Mouse (Mus musculus) forebrain, postnatal 0 days (tissue): ENCODE data around the gene Hira. TPM values are rescaled to one million over a fixed set of nuclear protein-coding genes. Genes with fewer than 3 reads are reported as not detected.
"Not testable (repeated sequence)": the region's sequence is repeated elsewhere in the genome, so short reads cannot be mapped to it uniquely, and the experiment has no call there.

ENCODE experiments used
- ATAC-seq: fragments of 200-750 bp; cut with Nextera tagmentation; 2 replicates; pipeline ENCODE4 v1.8.0; 2017; ENCODE audit warnings: mild to moderate bottlenecking, moderate library complexity
- DNase-seq: peaks from one replicate; pipeline ENCODE4 v3.0.0-alpha.2; 2015
- H3K27ac ChIP-seq: fragments of 300-500 bp; sonication (generic); 2 replicates; pipeline ENCODE4 v1.5.1; 2014; ENCODE audit warnings: low read depth, mild to moderate bottlenecking, antibody characterized with exemption, low read length, moderate library complexity, mixed read lengths
- H3K27me3 ChIP-seq: fragments of 300-500 bp; sonication (generic); 2 replicates; pipeline ENCODE4 v1.6.1; 2014; ENCODE audit warnings: mild to moderate bottlenecking, low read length, mixed read lengths; ENCODE audit not compliant: insufficient read depth
- H3K36me3 ChIP-seq: fragments of 300-500 bp; sonication (generic); 2 replicates; pipeline ENCODE4 v1.6.1; 2014; ENCODE audit warnings: mild to moderate bottlenecking, moderate library complexity; ENCODE audit not compliant: insufficient read depth
- H3K4me1 ChIP-seq: fragments of 300-500 bp; sonication (generic); 2 replicates; pipeline ENCODE4 v1.6.1; 2014; ENCODE audit warnings: antibody characterized with exemption; ENCODE audit not compliant: insufficient read depth
- H3K4me2 ChIP-seq: fragments of 300-500 bp; sonication (generic); 2 replicates; pipeline ENCODE4 v1.6.1; 2014; ENCODE audit warnings: low read depth, mild to moderate bottlenecking, moderate library complexity
- H3K4me3 ChIP-seq: fragments of 300-500 bp; sonication (generic); 2 replicates; pipeline ENCODE4 v1.5.1; 2014; ENCODE audit warnings: low read depth, low read length, mixed read lengths
- H3K9ac ChIP-seq: fragments of 300-500 bp; sonication (generic); 2 replicates; pipeline ENCODE4 v1.6.1; 2014; ENCODE audit warnings: mild to moderate bottlenecking
- H3K9me3 ChIP-seq: fragments of 300-500 bp; sonication (generic); 2 replicates; pipeline ENCODE4 v1.6.1; 2016; ENCODE audit warnings: low read length
- CTCF ChIP-seq: sonication (generic); IDR thresholded peaks from 2 replicates; pipeline ENCODE4 v1.5.1; 2016; ENCODE audit warnings: antibody characterized with exemption, control low read depth, low read depth
- WGBS: fragments of 180-500 bp; shearing (Covaris S2); extraction: QIAGEN DNeasy Blood & Tissue Kit; methylation state at CpG from one replicate; pipeline ENCODE4 v1.1.7; 2014; 5-methylcytosine and 5-hydroxymethylcytosine counted together
- polyA plus RNA-seq: library from polyadenylated mRNA; unstranded; fragments of >200 nt; fragmentation: Nextera tagmentation; extraction: Ambion mirVana; gene quantifications from 2 replicates; pipeline ENCODE4 v1.2.1, GENCODE M21; 2015
- total RNA-seq: library from RNA; depleted of rRNA; stranded (reverse); fragments of >200 nt; gene quantifications from 2 replicates; pipeline ENCODE4 v1.2.3, GENCODE M21; 2014

The Hira gene
- total and polyA plus RNA-seq, 2 experiments from 2014 or later = 24.0 to 64.1 TPM

GRCm38 (mm10) chr16:18846301-18846820, 30.5 kb upstream of the Hira start:
- no peak for TF ChIP-seq CTCF
- H3K27ac ChIP-seq = no peak overlapping the region
- H3K4me3 ChIP-seq = no peak overlapping the region
- no peak for ATAC-seq
- H3K4me2 ChIP-seq = no peak overlapping the region
- H3K36me3 ChIP-seq = no peaks in the 10 kb centered on the region
- H3K9me3 ChIP-seq = no peaks in the 10 kb centered on the region
- no peak overlapping the region for H3K9ac ChIP-seq
- 90% methylated on average over 15 of the region's 15 CpGs for WGBS
- no peaks in the 10 kb centered on the region for H3K4me1 ChIP-seq
- H3K27me3 ChIP-seq = no peaks in the 10 kb centered on the region
- DNase-seq = no peak

- not testable (repeated sequence) for ATAC-seq, H3K4me2 ChIP-seq, H3K27me3 ChIP-seq, H3K9me3 ChIP-seq, H3K27ac ChIP-seq, DNase-seq, H3K36me3 ChIP-seq, H3K9ac ChIP-seq, H3K4me3 ChIP-seq, H3K4me1 ChIP-seq
- 88% methylated on average over 16 of the region's 17 CpGs for WGBS
Measured at GRCm38 (mm10) chr16:18849521-18850190, 27.2 kb upstream of the Hira start.

DNA sequence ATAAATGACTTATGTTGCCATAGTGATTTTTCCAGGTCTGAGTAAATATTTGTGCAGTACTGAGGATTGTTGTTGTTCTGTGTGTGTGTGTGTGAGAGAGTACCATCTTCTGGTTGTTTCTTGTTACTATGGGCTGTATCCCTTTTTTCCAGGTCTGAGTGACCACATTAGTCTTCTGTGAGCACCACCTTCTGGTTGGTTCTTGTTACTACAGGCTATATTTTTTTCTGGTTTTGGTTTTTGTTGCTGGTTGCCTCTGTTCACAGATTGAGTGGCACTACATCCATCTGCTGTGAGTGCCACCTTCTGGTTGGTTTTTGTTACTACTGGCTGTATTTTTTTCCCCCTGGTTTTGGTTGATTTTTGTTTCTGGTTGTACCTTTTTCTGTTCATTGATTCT, 18.3 kb upstream of the Hira start:
- no peaks in the 10 kb centered on the region for H3K27me3 ChIP-seq
- no peak overlapping the region for H3K4me3 ChIP-seq
- no peaks in the 10 kb centered on the region for H3K9me3 ChIP-seq
- no peak overlapping the region for H3K9ac ChIP-seq
- peak; percentile 73 for DNase-seq
- no peak overlapping the region for H3K4me2 ChIP-seq
- TF ChIP-seq CTCF = peak; percentile 65
- peak; percentile 83 for ATAC-seq
- no peak overlapping the region for H3K27ac ChIP-seq
- H3K36me3 ChIP-seq = no peaks in the 10 kb centered on the region
- H3K4me1 ChIP-seq = no peaks in the 10 kb centered on the region

- TF ChIP-seq CTCF = no peak
- no peak overlapping the region for H3K9ac ChIP-seq
- H3K27ac ChIP-seq = no peak overlapping the region
- no peak overlapping the region for H3K4me2 ChIP-seq
- H3K27me3 ChIP-seq = no peaks in the 10 kb centered on the region
- DNase-seq (no peak), ATAC-seq (0 out of 2 replicates have a peak, but pooled peaks have one; percentile 12)
- H3K9me3 ChIP-seq = no peaks in the 10 kb centered on the region
- H3K4me1 ChIP-seq = no peaks in the 10 kb centered on the region
- H3K4me3 ChIP-seq = no peak overlapping the region
- WGBS = 59% methylated on average over 1 of the region's 1 CpGs
- no peaks in the 10 kb centered on the region for H3K36me3 ChIP-seq
Measured at GRCm38 (mm10) chr16:18860186-18860585, 16.7 kb upstream of the Hira start.

GRCm38 (mm10) chr16:18870495-18870894, 6.3 kb upstream of the Hira start:
- H3K4me2 ChIP-seq, H3K27ac ChIP-seq, H3K27me3 ChIP-seq, H3K9me3 ChIP-seq, H3K4me3 ChIP-seq, H3K4me1 ChIP-seq, DNase-seq, H3K9ac ChIP-seq, ATAC-seq: not testable (repeated sequence)
- peaks cover 29% of the 10 kb centered on the region for H3K36me3 ChIP-seq
- WGBS = 97% methylated on average over 1 of the region's 1 CpGs

DNA sequence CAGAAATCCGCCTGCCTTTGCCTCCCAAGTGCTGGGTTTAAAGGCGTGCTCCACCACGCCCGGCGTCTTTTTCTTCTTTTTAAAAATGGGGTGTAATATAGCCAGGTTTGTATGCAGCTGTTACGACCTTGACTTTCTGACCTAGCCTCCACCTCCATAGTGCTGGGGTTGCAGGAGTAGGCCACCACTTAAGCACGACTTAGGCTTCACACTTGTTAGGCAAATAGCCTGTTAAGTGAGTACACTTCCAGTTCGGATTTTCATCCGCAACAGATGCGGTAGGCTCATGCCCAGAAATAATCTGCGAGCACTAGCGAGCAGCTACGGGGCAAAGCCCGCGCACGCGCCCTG, 771 bp upstream of the Hira start:
- H3K27ac ChIP-seq = peak overlapping the region; percentile 98
- TF ChIP-seq CTCF = no peak

GRCm38 (mm10) chr16:18877386-18878090, 701 bp downstream of the Hira start:
- Histone ChIP-seq H3K27ac (peak overlapping the region; percentile 98), H3K9me3 (no peaks in the 10 kb centered on the region), H3K4me1 (no peaks in the 10 kb centered on the region; the same call in 1 of the 2 replicates), H3K4me2 (peak overlapping the region; percentile 75), H3K27me3 (no peaks in the 10 kb centered on the region), H3K9ac (peak overlapping the region; percentile 91), H3K36me3 (peaks cover 14% of the 10 kb centered on the region), H3K4me3 (peak overlapping the region; percentile 96)
- under 1% methylated on average over 41 of the region's 43 CpGs for WGBS
- DNase-seq = no peak
- peak; percentile 68 for TF ChIP-seq CTCF
- peak; percentile 28 for ATAC-seq

More for the DNA sequence above, 771 bp upstream of the Hira start:
- WGBS = under 1% methylated on average over 17 of the region's 17 CpGs
- no peak for ATAC-seq
- DNase-seq = no peak
- peak overlapping the region; percentile 75 for H3K4me2 ChIP-seq
- H3K4me3 ChIP-seq = peak overlapping the region; percentile 96
- no peaks in the 10 kb centered on the region for H3K27me3 ChIP-seq
- no peaks in the 10 kb centered on the region for H3K9me3 ChIP-seq
- peaks cover 28% of the 10 kb centered on the region for H3K36me3 ChIP-seq
- H3K4me1 ChIP-seq = no peaks in the 10 kb centered on the region; the same call in 1 of the 2 replicates
- H3K9ac ChIP-seq = peak overlapping the region; percentile 91
